Mouse (Mus musculus) CD4-positive, CD25-positive, alpha-beta regulatory T cell, adult 2 months (primary cell): ENCODE data around the gene Dip2b.
A peak's percentile ranks its signal among the peaks of the same experiment; 100 is the strongest.

Experiments used
- DNase-seq: peaks from one replicate; pipeline ENCODE4 v3.0.0-alpha.2; 2012; ENCODE audit warnings: low read depth, low spot score

Gene Dip2b

DNA sequence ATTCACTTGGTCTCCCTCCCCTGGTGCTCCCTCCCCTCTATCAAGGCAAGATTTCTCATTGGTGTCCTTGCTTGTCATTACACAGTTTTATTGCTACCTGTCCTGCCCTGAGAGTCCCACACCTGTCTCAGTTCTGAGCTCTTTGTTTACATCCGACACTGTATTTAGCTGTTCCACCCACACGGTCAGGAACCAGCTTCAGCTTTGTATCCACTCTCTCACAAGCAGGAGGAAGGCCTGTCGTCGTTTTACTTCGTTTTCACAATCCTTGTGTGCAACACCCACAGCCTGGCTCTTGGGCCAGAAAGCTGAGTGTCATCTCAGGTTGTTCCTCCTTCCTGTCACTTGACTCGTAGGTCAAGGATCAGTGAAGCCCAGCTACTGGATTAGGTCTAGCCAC, 45.4 kb downstream of the Dip2b start:
- no peak for DNase-seq

DNA sequence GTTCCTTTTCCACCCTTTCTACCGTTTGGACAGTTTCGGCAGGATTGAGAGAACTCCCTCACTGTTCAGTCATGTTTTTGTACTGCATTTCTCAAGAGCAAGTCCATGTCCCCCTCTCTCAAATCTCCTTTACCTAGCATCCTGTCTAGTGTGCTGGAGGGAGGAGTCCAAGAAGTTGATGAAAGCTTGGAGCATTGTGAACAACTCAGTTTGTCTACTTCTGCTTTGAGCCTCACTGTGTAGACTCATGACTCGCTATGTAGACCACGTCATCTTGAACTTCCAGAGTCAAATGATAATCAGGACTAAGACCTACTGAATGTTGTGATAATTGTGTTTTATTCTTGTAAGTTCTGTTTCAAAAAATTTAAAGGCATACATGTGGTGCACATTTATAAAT, 46.4 kb downstream of the Dip2b start:
- no peak for DNase-seq

DNA sequence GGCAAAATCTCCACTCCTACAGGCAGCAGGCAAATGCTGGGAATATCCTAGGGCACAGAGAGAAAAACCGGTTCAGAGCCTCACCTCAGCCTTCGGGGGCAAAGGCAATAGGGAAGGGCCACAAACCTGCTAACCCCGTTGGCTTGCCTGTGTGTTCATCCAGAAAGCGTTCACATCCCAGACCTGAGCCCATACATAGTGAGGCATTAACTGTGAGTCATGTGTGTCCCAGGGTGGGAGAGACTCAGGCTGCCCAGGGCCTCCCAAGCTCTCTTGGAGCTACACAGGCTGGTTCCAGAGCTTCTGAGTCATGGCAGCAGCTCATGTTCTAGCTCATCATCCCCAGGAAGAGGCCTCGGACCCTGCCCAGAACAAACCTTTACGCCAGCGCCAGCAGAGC, 49.6 kb downstream of the Dip2b start:
- DNase-seq: no peak

DNA sequence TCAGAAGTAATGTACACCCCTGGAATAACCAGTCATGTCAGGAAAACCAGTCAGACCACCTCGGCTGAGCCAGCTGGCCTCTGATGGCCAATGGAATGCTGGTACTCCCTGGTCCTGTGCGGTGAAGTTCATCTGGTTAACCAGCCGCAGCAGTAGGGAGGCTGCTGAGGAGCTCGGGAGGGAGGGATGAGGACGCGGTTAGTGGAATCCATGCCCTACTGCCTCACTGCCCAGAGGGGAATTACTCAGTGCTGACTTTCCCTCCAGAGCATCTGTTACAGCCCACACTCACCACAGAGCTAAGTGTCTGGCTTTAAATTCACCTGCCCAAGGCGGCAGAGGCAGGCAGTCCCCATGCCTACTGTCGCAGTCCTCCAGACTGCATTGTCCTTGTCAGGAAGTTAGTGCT, 51.2 kb downstream of the Dip2b start:
- peak; percentile 43 for DNase-seq

DNA sequence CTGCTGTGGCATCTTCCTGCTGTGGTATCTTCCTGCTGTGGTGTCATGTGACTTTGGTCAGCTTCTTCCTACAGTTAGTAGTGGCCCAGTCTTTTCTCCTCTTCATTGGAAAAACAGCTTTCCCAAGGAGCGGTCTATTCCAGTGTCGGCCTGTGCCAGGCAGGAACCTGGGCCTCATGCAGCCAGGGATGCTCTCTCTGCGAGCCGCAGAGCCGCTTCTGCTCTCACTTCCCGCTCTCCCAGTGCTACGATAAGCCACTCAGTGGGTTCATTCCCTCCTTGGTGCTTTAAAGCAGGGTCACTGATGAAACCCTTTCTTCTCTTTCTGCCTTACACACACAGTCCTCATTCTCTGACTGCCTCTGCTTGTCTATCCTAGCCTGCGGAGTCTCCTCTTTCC, 53.4 kb downstream of the Dip2b start:
- DNase-seq: no peak

DNA sequence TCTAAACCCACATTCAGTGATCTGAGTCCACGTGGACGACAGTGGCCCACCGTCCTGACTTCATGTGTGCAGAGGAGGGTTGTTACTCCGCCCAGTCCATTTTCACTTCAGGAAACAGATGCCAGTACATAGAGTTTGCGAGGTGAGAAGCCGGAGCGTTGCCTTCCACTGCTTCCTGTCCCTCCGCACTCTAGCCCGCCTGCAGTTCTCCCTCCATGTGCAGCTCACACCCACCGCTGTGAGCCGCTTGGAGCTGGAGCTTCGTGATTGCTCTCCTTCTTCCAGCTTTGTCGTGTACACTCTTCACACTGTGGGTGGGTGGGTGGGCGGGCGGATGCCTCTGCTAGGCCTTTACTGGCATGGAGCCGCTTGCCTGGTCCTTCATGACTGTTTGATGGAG, 53.8 kb downstream of the Dip2b start:
- DNase-seq: peak; percentile 38

DNA sequence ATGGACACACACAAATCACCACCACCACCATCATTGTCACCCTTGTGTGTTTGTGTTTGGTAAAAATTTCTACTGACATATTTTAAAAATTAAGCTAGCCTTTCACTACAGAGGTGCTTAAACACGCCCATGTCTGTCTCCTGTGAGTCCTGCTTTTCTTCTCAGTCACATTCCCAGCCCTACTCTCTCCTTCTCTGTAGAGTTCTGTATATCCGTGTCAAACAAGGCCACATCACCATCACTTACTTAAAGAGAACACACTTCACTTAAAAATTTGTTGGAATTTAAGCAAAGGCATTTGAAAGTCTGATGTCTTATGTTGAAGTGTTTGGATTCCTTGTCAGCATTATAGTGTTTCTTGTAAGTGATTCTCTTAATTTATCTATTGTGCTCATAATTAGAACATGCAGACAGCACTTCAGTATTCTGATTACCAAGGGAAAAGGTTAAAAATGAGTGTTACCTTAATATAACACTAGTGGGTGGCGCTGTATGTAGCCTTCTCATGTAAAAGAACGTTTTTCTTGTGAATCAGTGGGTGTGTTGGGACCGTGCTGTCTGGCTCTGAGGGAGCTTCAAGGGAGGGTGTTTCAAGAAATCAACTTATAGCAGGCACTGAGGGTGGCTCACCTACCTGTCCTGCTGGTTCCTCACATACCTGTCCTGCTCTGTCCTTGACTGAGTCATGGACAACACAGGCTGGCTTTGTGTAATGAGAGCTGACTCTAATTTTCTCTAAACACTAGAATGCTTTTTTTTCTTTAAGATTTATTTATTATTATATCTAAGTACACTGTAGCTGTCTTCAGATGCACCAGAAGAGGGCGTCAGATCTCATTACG, 58.3 kb downstream of the Dip2b start:
- DNase-seq: no peak

DNA sequence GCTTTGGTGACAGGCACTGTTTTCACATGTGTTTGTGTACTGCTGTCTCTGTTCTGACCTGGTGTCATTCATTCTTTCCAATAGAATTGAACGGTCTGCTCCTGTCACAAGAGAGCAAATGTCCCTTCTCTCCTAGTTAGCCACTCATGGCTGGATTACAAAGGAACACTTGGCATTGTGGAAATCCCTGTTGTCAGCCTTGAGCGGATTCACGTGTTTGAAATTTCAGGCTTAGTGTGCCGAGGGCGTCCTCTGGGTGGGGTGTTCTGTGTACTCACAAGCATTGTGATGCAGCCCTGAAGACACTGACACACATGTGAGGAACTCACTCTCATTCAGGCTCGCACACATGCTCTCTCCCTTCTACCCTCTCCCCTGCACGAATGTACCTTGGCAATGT, 61.9 kb downstream of the Dip2b start:
- no peak for DNase-seq

DNA sequence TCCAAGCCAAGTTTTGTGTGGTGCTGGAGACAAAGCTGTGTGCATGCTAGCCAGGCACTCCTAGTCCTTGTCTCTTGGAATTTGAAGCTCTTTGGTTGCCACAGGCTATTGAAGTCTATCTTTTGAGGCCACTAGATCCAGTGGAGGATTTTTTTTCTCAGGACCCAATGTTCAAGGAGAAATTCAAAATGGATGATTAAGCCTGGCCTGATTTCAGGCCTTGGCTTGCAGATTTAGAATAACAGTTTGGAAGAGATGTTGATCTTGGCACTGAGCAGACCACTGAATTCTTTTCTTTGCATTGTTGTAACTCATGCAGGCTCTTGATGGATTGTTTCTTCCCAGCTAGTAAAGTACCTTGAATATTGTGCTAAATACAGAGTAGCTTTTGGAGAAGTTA, 62.7 kb downstream of the Dip2b start:
- no peak for DNase-seq

DNA sequence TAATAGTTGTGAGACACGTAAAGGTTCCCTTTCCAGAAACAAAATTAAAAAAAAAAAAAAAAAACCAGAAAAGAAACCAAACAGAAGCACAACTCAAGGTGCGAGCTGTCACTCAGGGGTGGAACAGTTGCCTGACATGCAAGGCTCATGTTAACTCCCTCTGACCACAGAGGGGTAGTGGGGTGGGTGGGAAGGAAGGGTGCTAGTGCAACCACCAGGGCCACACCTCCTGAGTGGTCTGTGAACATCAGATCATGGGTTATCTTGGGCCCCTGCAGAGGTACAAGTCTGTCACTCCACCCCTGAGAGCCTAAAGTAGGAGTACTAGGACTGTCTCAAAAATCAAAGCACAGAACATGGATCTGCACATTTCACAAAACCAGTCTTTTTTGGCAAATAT, 65.7 kb downstream of the Dip2b start:
- DNase-seq: no peak

DNA sequence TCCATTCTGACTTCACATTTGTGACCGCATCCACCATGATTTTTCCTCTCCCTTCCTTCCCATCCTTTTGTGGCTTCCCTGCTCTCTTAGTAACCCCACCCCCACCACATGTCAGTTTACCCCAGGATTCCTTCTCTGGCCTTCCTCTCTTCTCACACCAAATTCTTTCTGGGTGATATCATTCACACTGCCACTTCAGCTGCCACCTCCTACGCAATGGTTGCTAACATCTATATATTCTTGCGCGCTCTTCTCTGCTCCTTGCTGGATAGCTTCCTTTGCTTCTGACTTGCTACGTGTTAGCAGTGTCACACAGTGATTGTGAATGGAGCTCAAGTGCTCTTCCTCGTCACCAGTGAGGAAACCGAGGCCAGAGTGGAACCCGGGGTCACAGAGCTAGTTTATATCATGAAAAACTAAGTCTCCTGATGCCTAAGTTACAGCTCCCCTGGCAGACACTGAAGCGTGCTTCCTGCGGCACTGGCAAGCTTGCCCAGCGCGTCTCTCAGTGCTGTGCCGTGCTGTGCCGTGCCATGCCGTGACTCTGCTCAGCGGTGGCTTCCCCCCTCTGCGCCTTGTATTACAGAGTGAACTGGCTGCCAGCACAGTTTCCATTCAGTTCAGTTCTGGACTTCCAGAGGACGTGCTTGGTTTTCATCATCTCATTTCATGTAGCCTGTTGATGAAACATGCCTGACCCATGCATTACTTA, 69.8 kb downstream of the Dip2b start:
- DNase-seq: no peak

DNA sequence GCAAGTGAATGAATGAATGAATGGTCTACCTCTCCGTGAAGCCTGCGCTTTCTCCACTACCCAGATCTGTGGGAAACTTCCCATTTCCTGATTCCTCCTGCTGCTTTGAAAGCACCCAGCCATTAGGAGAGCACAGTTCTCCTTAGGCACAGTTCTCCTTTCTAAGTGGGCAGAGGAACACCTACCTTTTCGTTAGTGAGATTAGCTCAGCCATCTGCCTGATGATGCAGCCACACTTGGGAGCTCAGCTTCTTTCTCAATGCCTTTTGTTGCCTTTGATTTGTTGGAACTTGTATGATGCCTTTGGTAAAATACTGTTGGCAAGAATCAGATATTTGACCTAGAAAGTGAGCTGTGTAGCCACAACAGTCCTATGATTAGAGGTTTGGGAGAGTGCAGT, 71.5 kb downstream of the Dip2b start:
- DNase-seq: no peak

DNA sequence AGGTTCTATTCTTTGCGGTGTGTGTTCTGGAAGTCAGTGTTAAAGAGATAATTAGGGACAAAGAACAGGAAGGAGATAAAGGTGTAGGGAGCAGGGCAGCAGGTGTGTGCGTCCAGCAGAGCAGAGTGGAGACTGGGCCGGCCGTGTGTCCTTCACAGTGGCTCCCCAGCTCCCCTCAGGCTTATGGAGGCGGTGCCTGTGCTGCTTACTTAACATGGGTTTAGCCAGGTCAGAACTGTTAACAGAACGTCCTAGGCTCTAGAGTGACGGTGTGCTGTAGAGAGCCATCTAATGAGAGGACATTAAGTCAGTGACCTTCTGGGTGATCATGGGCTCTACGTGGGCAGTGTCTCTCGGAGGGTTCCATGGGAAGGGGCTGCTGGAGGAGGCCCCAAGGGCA, 73.4 kb downstream of the Dip2b start:
- DNase-seq: no peak

DNA sequence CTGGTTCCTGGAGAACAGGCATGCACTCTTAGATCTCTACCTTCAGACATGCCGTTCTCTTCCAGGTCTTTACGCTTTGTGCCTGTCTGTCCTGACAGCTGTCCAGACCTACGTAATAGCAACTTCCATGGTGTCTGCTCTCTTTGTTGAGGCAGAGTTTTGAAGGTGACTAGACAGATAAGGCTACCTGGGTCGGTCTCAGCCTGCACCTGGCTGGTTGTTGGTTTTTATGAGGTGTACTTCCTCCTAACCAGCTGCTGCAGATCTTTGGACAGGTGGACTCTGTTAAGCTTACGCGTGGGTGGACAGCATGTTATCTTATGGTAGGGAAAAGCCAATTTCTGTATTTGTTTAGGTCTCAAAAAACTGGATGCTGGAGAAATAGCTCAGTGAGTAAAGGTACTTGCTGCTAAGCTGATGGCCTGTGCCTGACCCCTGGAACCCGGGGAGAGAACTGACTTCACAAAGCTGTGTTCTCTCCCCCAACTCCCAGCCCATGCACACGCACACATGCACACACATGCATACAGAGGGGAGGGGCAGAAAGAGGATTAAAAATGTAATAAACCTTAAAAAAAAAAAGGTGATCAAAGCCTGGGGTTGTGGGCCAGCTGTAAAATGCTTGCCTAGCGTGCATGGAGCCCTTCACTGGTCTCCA, 74.0 kb downstream of the Dip2b start:
- no peak for DNase-seq

DNA sequence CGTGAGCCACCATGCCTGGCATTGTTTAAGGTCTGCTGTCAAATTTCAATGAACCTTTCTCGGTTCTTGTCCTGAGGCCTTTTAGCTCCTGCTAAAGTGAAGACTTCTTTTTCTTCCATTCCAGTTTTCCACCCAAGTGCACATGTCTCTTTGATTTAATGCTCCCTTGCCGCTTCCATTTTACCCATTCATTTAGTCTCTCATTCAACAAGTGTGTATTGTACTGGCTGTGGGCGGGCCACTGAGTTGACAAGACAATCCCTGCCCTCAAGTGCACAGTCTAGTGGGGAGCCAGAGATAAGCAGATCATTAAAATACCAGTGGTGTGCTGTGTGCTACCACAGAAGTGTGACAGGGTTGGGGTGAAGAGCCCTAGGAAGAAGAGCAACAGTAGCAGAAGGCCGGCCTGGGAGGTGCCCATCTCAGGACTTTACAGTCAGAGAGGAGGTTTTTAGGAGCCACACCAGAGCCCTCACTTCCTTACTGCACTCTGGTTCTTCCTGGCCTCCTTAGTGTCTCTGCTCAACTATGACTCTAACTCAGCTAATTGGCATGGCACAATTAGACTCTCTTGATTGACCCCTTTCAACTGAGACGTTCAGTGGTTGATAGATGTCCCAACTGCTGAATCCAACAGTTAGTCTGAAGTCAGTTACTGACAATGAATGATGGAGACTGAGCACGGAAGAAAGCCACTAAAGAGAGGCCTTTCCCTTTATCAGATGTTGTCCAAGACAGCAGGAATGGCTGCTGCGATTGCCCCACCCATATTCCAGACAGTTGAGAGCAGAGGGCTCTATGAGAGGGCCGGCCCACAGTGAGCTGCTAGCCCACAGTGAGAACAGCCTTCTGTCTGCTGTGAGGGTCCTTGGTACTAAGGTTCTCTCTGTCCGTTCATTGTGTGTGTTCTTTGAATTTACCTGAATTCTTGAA, 75.1 kb downstream of the Dip2b start:
- no peak for DNase-seq

DNA sequence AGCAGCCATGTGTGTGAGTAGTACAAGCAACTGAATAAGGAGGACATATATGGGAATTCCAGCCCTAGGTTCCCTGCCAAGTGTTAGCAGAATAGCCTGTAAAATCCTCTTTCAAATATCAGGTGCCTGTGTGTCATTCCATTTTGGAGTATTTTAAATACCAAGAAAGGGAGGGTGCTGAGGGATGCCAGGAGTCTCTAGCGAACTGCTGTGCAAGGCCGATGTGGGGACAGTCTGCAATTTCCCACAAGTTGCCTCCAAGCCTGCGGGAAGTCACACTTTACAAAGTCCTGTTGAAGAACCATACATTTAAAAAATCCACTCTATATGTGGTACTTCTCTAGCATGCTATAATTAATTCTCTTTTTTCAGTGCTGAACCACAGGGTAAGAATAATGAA, 77.0 kb downstream of the Dip2b start:
- no peak for DNase-seq

DNA sequence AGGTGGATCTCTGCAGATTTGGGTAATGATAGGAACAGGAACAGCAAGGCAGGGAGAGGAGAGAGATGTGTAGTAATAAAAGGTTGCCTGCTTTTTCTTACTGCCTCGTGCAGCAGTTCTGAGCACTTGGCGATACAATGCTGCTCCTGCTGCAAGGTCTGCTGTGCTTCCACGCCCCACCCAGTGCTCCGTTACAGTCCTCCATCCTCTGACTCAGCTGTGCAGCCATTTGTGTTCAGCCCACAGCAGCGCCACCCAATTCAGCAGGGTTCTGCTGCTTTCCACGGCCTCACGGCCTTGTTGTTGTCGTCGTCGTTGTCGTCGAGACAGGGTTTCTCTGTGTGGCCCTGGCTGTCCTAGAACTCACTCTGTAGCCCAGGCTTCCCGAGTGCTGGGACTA, 77.9 kb downstream of the Dip2b start:
- no peak for DNase-seq

DNA sequence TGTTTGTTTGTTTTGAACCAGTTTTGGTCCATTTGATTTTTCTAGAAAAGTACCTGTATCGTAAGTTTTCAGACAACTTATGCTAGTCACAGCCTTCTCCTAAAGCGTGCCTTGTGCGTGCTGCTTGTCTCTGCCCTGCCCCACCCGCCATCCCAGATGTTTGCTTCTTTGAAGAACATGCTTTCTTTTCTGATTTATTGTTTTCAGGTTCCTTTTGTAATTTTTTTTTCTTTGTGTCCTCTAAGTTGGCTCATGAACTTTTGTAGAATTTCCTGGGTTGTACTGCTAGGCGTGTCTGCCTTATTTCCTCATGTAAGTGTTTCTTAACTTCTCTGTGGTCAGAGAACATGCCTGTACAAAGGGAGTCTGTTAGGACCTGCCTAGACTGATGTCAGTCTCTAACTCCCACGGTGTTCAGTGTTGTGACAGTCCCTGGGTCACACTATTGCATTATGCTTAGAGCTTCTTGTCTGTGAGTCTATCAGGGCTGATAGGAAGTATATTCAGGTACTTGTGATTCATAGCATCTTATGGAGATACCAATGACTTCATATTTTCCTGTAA, 80.8 kb downstream of the Dip2b start:
- peak; percentile 19 for DNase-seq

DNA sequence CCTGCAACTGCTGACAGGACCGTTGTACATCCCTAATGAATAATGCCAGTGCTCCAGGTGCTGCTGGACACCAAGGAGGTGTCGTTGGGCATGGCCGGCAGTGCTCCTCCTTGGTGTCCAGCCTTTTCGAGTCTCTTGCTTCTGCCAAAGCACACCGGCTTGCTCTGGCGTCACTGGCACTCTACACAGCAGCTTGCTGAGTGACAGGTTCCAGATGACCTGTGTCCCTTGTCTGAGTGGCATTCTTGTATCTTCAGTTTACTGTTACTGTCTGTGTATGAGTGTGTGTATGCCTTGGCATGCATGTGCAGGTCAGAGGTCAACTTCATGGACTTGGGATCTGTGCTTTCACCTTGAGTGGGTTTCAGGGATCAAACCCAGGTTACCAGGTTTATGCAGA, 83.0 kb downstream of the Dip2b start:
- no peak for DNase-seq

DNA sequence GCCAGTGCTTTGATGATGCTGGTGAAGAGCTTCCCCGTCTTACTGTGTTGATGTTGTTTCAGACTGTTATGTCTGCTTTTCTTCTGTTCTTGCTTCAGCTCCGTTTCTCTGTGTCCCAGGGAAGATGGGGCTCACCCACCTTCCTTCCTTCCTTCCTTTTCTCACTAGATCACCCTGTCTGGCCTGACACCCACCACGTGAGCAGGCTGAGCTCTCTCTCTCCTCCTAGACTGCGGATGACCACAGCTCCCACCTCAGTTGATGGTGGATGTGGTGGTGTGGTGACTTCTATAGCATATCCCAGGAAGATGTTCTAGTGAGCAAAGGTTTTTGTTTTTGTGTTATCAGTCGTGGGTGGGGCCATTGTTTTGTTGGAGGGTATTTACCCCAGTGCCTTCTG, 85.4 kb downstream of the Dip2b start:
- no peak for DNase-seq

DNA sequence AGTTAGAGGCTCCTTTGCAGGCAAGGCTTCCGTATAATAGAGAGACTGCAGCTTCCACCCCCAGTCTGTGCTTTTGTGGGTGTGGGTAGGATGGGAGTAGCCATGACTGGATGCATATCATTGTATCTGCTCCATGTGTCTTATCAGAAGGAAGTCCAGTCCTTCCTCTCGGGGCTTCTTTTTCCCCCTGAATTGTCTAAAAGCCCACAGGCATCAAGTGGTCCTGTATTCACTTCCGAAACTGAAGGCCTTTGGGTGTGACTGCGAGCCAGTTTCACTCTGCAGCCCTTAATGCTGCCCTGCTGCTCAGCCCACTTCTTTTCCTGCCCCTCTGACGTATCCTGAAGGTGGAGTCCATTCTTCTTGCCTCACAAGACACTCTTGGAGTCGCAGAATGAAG, 86.8 kb downstream of the Dip2b start:
- no peak for DNase-seq
